Mouse (Mus musculus): ENCODE measurements around the gene Gpc5.
"Not testable (repeated sequence)": the region's sequence is repeated elsewhere in the genome, so short reads cannot be mapped to it uniquely, and the experiment has no call there.

The Gpc5 gene

GRCm38 (mm10) chr14:115092081-115092480 lies at the start of gene Gpc5:
Gene Gpc5, plus strand, starts transcription at chr14:115092215.
- peak; percentile 72 to 85 for DNase-seq (ENCODE audit: low spot score in 2 of 2)

- no peak for DNase-seq (ENCODE audit: low spot score in 2 of 2)
Measured at GRCm38 (mm10) chr14:115042660-115043059, 49.4 kb upstream of the Gpc5 start.

- no peak for DNase-seq (ENCODE audit: low spot score in 2 of 2)
Measured at GRCm38 (mm10) chr14:115044016-115044415, 48.0 kb upstream of the Gpc5 start.

GRCm38 (mm10) chr14:115045712-115046111 lies 46.3 kb upstream of the Gpc5 start:
- no peak for DNase-seq (ENCODE audit: low spot score in 2 of 2)

GRCm38 (mm10) chr14:115047316-115047715 lies 44.7 kb upstream of the Gpc5 start:
- DNase-seq (ENCODE audit: low spot score in 2 of 2): no peak

GRCm38 (mm10) chr14:115047990-115048862 lies 43.8 kb upstream of the Gpc5 start:
- DNase-seq (ENCODE audit: low spot score in 2 of 2): no peak

GRCm38 (mm10) chr14:115048863-115049566 lies 43.0 kb upstream of the Gpc5 start:
- DNase-seq (ENCODE audit: low spot score in 2 of 2): no peak

- no peak for DNase-seq (ENCODE audit: low spot score in 2 of 2)
Measured at GRCm38 (mm10) chr14:115049831-115050230, 42.2 kb upstream of the Gpc5 start.

GRCm38 (mm10) chr14:115051106-115051760 lies 40.8 kb upstream of the Gpc5 start:
- DNase-seq (ENCODE audit: low spot score in 2 of 2): no peak

GRCm38 (mm10) chr14:115052371-115052770 lies 39.6 kb upstream of the Gpc5 start:
- DNase-seq (ENCODE audit: low spot score in 2 of 2): no peak

- no peak for DNase-seq (ENCODE audit: low spot score in 2 of 2)
Measured at GRCm38 (mm10) chr14:115054252-115054651, 37.8 kb upstream of the Gpc5 start.

- no peak for DNase-seq (ENCODE audit: low spot score in 2 of 2)
Measured at GRCm38 (mm10) chr14:115057524-115057923, 34.5 kb upstream of the Gpc5 start.

GRCm38 (mm10) chr14:115066164-115066563 lies 25.9 kb upstream of the Gpc5 start:
- DNase-seq (ENCODE audit: low spot score in 2 of 2): not testable (repeated sequence)

GRCm38 (mm10) chr14:115070534-115070933 lies 21.5 kb upstream of the Gpc5 start:
- peak; percentile 32 to 43 for DNase-seq (ENCODE audit: low spot score in 2 of 2)

- no peak for DNase-seq (ENCODE audit: low spot score in 2 of 2)
Measured at GRCm38 (mm10) chr14:115077340-115077739, 14.7 kb upstream of the Gpc5 start.

GRCm38 (mm10) chr14:115078064-115078463 lies 14.0 kb upstream of the Gpc5 start:
- no peak for DNase-seq (ENCODE audit: low spot score in 2 of 2)

GRCm38 (mm10) chr14:115081728-115082502 lies 10.1 kb upstream of the Gpc5 start:
- DNase-seq (ENCODE audit: low spot score in 2 of 2): no peak

- DNase-seq (ENCODE audit: low spot score in 2 of 2): no peak
Measured at GRCm38 (mm10) chr14:115090516-115090915, 1.5 kb upstream of the Gpc5 start.

GRCm38 (mm10) chr14:115092510-115092909 lies 495 bp downstream of the Gpc5 start:
- peak; percentile 9 to 13 for DNase-seq (ENCODE audit: low spot score in 2 of 2)

- DNase-seq (ENCODE audit: low spot score in 2 of 2): no peak
Measured at GRCm38 (mm10) chr14:115092952-115093351, 937 bp downstream of the Gpc5 start.

- DNase-seq (ENCODE audit: low spot score in 2 of 2): no peak
Measured at GRCm38 (mm10) chr14:115100617-115101299, 8.7 kb downstream of the Gpc5 start.
